Mouse (Mus musculus) hindbrain, embryonic 16.5 days (tissue): ENCODE measurements around the gene Gm20517. TPM values are rescaled to one million over a fixed set of nuclear protein-coding genes. Genes with fewer than 3 reads are reported as not detected.
A peak's percentile ranks its signal among the peaks of the same experiment; 100 is the strongest.
"Not testable (repeated sequence)": the region's sequence is repeated elsewhere in the genome, so short reads cannot be mapped to it uniquely, and the experiment has no call there.

ENCODE experiments used
- ATAC-seq: fragments of 200-750 bp; cut with Nextera tagmentation; 2 replicates; pipeline ENCODE4 v1.8.0; 2017; ENCODE audit warnings: moderate TSS enrichment, moderate library complexity
- H3K27ac ChIP-seq: fragments of 300-500 bp; sonication (generic); 2 replicates; pipeline ENCODE4 v1.5.1; 2014; ENCODE audit warnings: low read depth, mild to moderate bottlenecking, control low read depth, low read length, moderate library complexity
- H3K27me3 ChIP-seq: fragments of 300-500 bp; sonication (generic); replicated peaks from 2 replicates; pipeline ENCODE4 v1.6.1; 2014; ENCODE audit warnings: low read length; ENCODE audit not compliant: control insufficient read depth, insufficient read depth
- H3K36me3 ChIP-seq: fragments of 300-500 bp; sonication (generic); 2 replicates; pipeline ENCODE4 v1.6.1; 2014; ENCODE audit warnings: mild to moderate bottlenecking, low read length, moderate library complexity, mixed read lengths; ENCODE audit not compliant: control insufficient read depth, insufficient read depth
- H3K4me1 ChIP-seq: fragments of 300-500 bp; sonication (generic); 2 replicates; pipeline ENCODE4 v1.6.1; 2014; ENCODE audit warnings: low read depth, low read length; ENCODE audit not compliant: control insufficient read depth, insufficient read depth
- H3K4me2 ChIP-seq: fragments of 300-500 bp; sonication (generic); 2 replicates; pipeline ENCODE4 v1.6.1; 2014; ENCODE audit warnings: mild to moderate bottlenecking, low read length, control low read depth, moderate library complexity
- H3K4me3 ChIP-seq: fragments of 300-500 bp; sonication (generic); 2 replicates; pipeline ENCODE4 v1.5.1; 2014; ENCODE audit warnings: mild to moderate bottlenecking, low read length, control low read depth, moderate library complexity
- H3K9ac ChIP-seq: fragments of 300-500 bp; sonication (generic); 2 replicates; pipeline ENCODE4 v1.6.1; 2014; ENCODE audit warnings: low read depth, mild to moderate bottlenecking, control low read depth, low read length, moderate library complexity
- H3K9me3 ChIP-seq: fragments of 300-500 bp; sonication (generic); 2 replicates; pipeline ENCODE4 v1.6.1; 2014; ENCODE audit warnings: mild to moderate bottlenecking, low read length, moderate library complexity; ENCODE audit not compliant: control insufficient read depth
- WGBS: fragments of 180-500 bp; shearing (Covaris S2); extraction: QIAGEN DNeasy Blood & Tissue Kit; methylation state at CpG from one replicate; pipeline ENCODE4 v1.1.7; 2014; 5-methylcytosine and 5-hydroxymethylcytosine counted together
- polyA plus RNA-seq: library from polyadenylated mRNA; unstranded; fragments of >200 nt; fragmentation: Nextera tagmentation; extraction: Ambion mirVana; gene quantifications from 2 replicates; pipeline ENCODE4 v1.2.1, GENCODE M21; 2015

Gm20517 gene
- polyA plus RNA-seq, 1 experiment from 2014 or later = 1.9 TPM

- Histone ChIP-seq H3K9ac (no peak overlapping the region), H3K4me2 (no peak overlapping the region), H3K27ac (no peak overlapping the region), H3K27me3 (no peaks in the 10 kb centered on the region), H3K4me1 (peaks cover 3% of the 10 kb centered on the region), H3K4me3 (no peak overlapping the region), H3K9me3 (no peaks in the 10 kb centered on the region), H3K36me3 (peaks cover 19% of the 10 kb centered on the region)
- no peak for ATAC-seq
- 94% methylated on average over 9 of the region's 9 CpGs for WGBS
Measured at GRCm38 (mm10) chr17:47617605-47618307, 6.4 kb downstream of the Gm20517 start.

DNA sequence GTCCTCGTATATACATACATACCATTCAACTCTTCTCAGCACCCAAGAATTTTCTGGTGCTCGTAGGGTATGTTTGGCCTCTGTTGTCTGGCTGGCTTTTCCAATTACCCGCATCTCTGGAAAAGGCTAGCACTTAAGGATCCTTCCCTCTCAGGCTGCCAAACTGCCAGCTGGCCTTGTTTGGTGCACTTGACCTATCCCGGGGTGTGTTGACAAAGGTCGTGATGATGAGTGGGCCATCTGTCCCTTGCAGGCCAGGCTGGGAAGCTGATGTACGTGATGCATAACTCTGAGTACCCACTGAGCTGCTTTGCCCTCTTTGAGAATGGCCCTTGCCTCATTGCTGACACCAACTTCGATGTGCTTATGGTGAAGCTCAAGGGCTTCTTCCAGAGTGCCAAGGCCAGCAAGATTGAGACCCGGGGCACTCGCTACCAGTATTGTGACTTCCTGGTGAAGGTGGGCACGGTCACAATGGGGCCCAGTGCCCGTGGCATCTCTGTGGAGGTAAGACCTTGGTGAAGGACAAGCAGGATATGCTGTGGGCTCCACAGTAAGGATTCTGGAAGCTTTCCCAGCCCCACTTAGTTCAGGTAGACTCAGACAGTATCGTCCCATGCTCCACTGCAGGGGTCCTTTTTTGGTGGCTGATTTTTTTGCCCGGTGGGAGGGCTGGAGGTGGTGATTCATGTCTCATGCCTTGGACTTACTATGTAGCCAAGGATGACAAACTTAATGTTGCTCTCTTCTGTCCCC, 7.3 kb downstream of the Gm20517 start:
- WGBS = 85% methylated on average over 13 of the region's 13 CpGs
- ATAC-seq = no peak
- H3K4me1 ChIP-seq = no peaks in the 10 kb centered on the region
- H3K27me3 ChIP-seq = no peaks in the 10 kb centered on the region
- H3K4me2 ChIP-seq = no peak overlapping the region
- no peak overlapping the region for H3K9ac ChIP-seq
- H3K9me3 ChIP-seq = no peaks in the 10 kb centered on the region
- peaks cover 29% of the 10 kb centered on the region for H3K36me3 ChIP-seq
- no peak overlapping the region for H3K4me3 ChIP-seq
- no peak overlapping the region for H3K27ac ChIP-seq

DNA sequence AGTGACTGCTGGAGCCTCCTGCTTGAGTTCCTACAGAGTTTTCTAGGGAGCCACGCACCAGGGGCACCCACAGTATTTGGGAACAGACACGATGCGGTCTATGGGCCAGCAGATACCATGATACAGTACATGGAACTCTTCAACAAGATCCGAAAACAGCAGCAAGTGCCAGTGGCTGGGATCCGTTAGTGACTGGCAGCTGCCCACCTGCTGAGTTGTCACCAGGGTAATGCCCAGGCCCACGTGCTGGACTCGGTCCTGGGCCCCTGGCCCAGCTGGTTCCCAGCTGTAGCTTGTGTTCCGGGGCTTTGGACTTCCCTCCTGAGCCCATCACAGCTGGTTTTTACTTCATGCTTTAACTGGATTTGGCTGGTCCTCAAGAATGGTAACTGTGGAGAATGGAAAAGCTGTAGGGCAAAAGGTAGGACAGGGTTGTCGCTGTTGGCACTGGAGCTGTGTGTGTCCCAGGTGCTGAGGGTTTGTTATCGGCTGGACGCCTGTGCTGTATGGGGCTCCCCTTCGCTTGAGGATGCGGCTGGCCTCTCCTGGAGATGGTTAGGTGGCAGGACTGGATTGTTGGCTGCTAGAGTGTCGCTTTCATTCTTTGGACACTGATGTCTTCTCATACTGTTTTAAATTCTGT, 11.6 kb downstream of the Gm20517 start:
- Histone ChIP-seq H3K27me3 (no peaks in the 10 kb centered on the region), H3K4me2 (no peak overlapping the region), H3K9me3 (no peaks in the 10 kb centered on the region), H3K9ac (no peak overlapping the region), H3K4me3 (no peak overlapping the region), H3K36me3 (peaks cover 30% of the 10 kb centered on the region), H3K4me1 (no peaks in the 10 kb centered on the region), H3K27ac (no peak overlapping the region)
- ATAC-seq = no peak
- 92% methylated on average over 14 of the region's 14 CpGs for WGBS

- H3K4me2 ChIP-seq, H3K4me3 ChIP-seq, ATAC-seq, H3K9ac ChIP-seq, H3K9me3 ChIP-seq, H3K27me3 ChIP-seq, H3K27ac ChIP-seq, H3K4me1 ChIP-seq: not testable (repeated sequence)
- H3K36me3 ChIP-seq = peaks cover 27% of the 10 kb centered on the region
- WGBS = 99% methylated on average over 5 of the region's 5 CpGs
Measured at GRCm38 (mm10) chr17:47624572-47624971, 13.2 kb downstream of the Gm20517 start.

- Histone ChIP-seq H3K9ac (no peak overlapping the region), H3K27ac (no peak overlapping the region), H3K4me1 (peaks cover 7% of the 10 kb centered on the region), H3K27me3 (no peaks in the 10 kb centered on the region), H3K4me3 (no peak overlapping the region), H3K36me3 (peaks cover 24% of the 10 kb centered on the region), H3K4me2 (no peak overlapping the region), H3K9me3 (no peaks in the 10 kb centered on the region)
- no peak for ATAC-seq
- 94% methylated on average over 2 of the region's 2 CpGs for WGBS
Measured at GRCm38 (mm10) chr17:47625088-47625487, 13.7 kb downstream of the Gm20517 start.

DNA sequence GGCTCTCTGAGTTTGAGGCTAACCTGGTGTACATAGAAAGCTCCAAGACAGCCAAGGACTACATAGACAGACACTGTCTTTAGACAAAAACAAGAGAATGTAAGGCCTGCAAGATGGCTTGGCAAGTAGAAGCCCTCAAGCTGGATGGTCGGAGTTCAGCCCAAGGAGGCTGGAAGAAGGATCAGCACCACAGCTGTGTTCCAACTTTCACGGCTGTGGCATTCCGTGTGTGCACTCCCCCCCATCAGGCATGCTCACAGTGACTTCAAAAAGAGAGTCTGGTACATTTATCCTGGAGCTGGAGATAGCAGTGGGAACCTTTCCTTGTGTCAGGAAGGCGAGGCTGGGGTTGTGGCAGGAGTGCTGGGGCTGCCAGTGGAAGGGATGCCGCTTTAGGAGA, 14.6 kb downstream of the Gm20517 start:
- no peak overlapping the region for H3K9ac ChIP-seq
- H3K27ac ChIP-seq = no peak overlapping the region
- no peaks in the 10 kb centered on the region for H3K27me3 ChIP-seq
- H3K4me2 ChIP-seq = no peak overlapping the region
- peaks cover 11% of the 10 kb centered on the region for H3K4me1 ChIP-seq
- H3K9me3 ChIP-seq = no peaks in the 10 kb centered on the region
- WGBS = 90% methylated on average over 5 of the region's 5 CpGs
- ATAC-seq = no peak
- H3K36me3 ChIP-seq = peaks cover 24% of the 10 kb centered on the region
- H3K4me3 ChIP-seq = no peak overlapping the region

GRCm38 (mm10) chr17:47627791-47628190, 16.4 kb downstream of the Gm20517 start:
- H3K27ac ChIP-seq = no peak overlapping the region
- 82% methylated on average over 2 of the region's 2 CpGs for WGBS
- peaks cover 17% of the 10 kb centered on the region for H3K36me3 ChIP-seq
- H3K4me1 ChIP-seq = peaks cover 22% of the 10 kb centered on the region
- no peak for ATAC-seq
- no peak overlapping the region; the same call in 1 of the 2 replicates for H3K4me2 ChIP-seq
- H3K9me3 ChIP-seq = no peaks in the 10 kb centered on the region
- no peak overlapping the region for H3K9ac ChIP-seq
- H3K27me3 ChIP-seq = no peaks in the 10 kb centered on the region
- H3K4me3 ChIP-seq = no peak overlapping the region

- 0% methylated on average over 58 of the region's 63 CpGs for WGBS
- ATAC-seq = peak; percentile 96
- Histone ChIP-seq H3K27ac (peak overlapping the region; percentile 96), H3K4me3 (peak overlapping the region; percentile 73), H3K4me2 (peak overlapping the region; percentile 79), H3K27me3 (no peaks in the 10 kb centered on the region), H3K4me1 (peaks cover 22% of the 10 kb centered on the region), H3K36me3 (peaks cover 4% of the 10 kb centered on the region), H3K9me3 (no peaks in the 10 kb centered on the region), H3K9ac (peak overlapping the region; percentile 81)
Measured at GRCm38 (mm10) chr17:47628851-47629676, 17.7 kb downstream of the Gm20517 start.
